In genomic region chr14:78261246-78261645, GRCm38 (mm10) we compare ENCODE assay signal across 27 mouse cellular contexts. TPM values are rescaled to one million over a fixed set of nuclear protein-coding genes. Genes with fewer than 3 reads are reported as not detected.
DNase-seq lines count a peak whose midpoint lies in the region; ATAC-seq and TF ChIP-seq lines count a peak whose summit lies in the region.
"Had no signal": no experiment of that assay in that cellular context is flagged by ENCODE, and none has a peak within 500 bp of the region (broad histone marks: within the 10 kb centered on the region; RNA-seq: fewer than 3 reads in every experiment).

No protein-coding gene starts in this region.

- no peaks in the 10 kb centered on the region for H3K27me3 ChIP-seq in forebrain, embryonic 13.5 days
- no peaks in the 10 kb centered on the region for H3K27me3 ChIP-seq in forebrain, embryonic 10.5 days (ENCODE audit: poor library complexity, severe bottlenecking)
- no peaks in the 10 kb centered on the region for H3K27me3 ChIP-seq in hindbrain, embryonic 15.5 days
- no peaks in the 10 kb centered on the region for H3K27me3 ChIP-seq in hindbrain, embryonic 14.5 days (ENCODE audit: control insufficient read depth, insufficient read depth, low read length)
- H3K27me3 ChIP-seq in forebrain, postnatal 0 days (ENCODE audit: insufficient read depth, low read length), result no peaks in the 10 kb centered on the region
- H3K27me3 ChIP-seq: embryonic facial prominence, embryonic 15.5 days; megakaryocyte, embryonic 14.5 days; neural tube, embryonic 13.5 days; stomach, embryonic 15.5 days had no signal

- H3K9ac ChIP-seq in forebrain, embryonic 13.5 days, result no peak overlapping the region
- no peak overlapping the region for H3K9ac ChIP-seq in hindbrain, embryonic 15.5 days
- H3K9ac ChIP-seq in hindbrain, embryonic 14.5 days, result no peak overlapping the region
- no peak overlapping the region for H3K9ac ChIP-seq in forebrain, postnatal 0 days
- H3K9ac ChIP-seq: embryonic facial prominence, embryonic 15.5 days; neural tube, embryonic 13.5 days; stomach, embryonic 15.5 days had no signal

- no peak overlapping the region for H3K27ac ChIP-seq in forebrain, embryonic 13.5 days
- no peak overlapping the region for H3K27ac ChIP-seq in forebrain, embryonic 10.5 days
- no peak overlapping the region for H3K27ac ChIP-seq in hindbrain, embryonic 15.5 days (replicated peaks)
- H3K27ac ChIP-seq in hindbrain, embryonic 14.5 days, result no peak overlapping the region
- H3K27ac ChIP-seq in forebrain, postnatal 0 days (ENCODE audit: low read depth, low read length), result no peak overlapping the region
- H3K27ac ChIP-seq: embryonic facial prominence, embryonic 15.5 days; hindbrain, embryonic 10.5 days; left cerebral cortex, adult 2 months; neural tube, embryonic 13.5 days; stomach, embryonic 15.5 days had no signal

- DNase-seq in forebrain, embryonic 10.5 days (ENCODE audit: extremely low spot score, low spot score), result no peak
- DNase-seq in hindbrain, embryonic 14.5 days (ENCODE audit: low spot score), result no peak
- DNase-seq in R1 (ENCODE audit: low read depth, low spot score), result peak; percentile 41
- DNase-seq in forebrain, postnatal 0 days, result peak; percentile 32
- no peak for DNase-seq in kidney, postnatal 14 days
- DNase-seq: adrenal gland, postnatal 25 days; cerebellum, adult 18-20 months; cerebellum, postnatal 25 days; kidney, postnatal 4 days; layer of hippocampus, adult 9-11 months; left cerebral cortex, postnatal 4 days; liver; thymus, adult 2 months had no signal

- no peak overlapping the region for H3K4me2 ChIP-seq in forebrain, embryonic 13.5 days
- no peak overlapping the region for H3K4me2 ChIP-seq in hindbrain, embryonic 15.5 days
- no peak overlapping the region for H3K4me2 ChIP-seq in hindbrain, embryonic 14.5 days (replicated peaks)
- H3K4me2 ChIP-seq in forebrain, postnatal 0 days (ENCODE audit: low read depth), result no peak overlapping the region
- H3K4me2 ChIP-seq: embryonic facial prominence, embryonic 15.5 days; neural tube, embryonic 13.5 days; stomach, embryonic 15.5 days had no signal

- peak; percentile 75 for ATAC-seq in forebrain, embryonic 13.5 days
- 0 out of 2 replicates have a peak, but pooled peaks have one; percentile 56 for ATAC-seq in hindbrain, embryonic 15.5 days (ENCODE audit: low FRiP score, low read depth)
- ATAC-seq in hindbrain, embryonic 14.5 days (ENCODE audit: low FRiP score), result no peak
- ATAC-seq in forebrain, postnatal 0 days, result peak; percentile 87
- ATAC-seq in granulocyte monocyte progenitor cell, adult 5-6 weeks (replicated peaks; ENCODE audit: poor library complexity, severe bottlenecking), result no peak
- ATAC-seq: activated CD4-positive, CD25-positive, alpha-beta regulatory T cell, adult 4 months; CD4-positive, CD25-positive, alpha-beta regulatory T cell, adult 4 months; intestine, embryonic 16.5 days; Patski had no signal

- TF ChIP-seq CTCF in forebrain, postnatal 0 days (IDR thresholded peaks at IDR 0.05; ENCODE audit: low read depth), result no peak

- H3K9me3 ChIP-seq in forebrain, embryonic 13.5 days (replicated peaks), result no peaks in the 10 kb centered on the region
- H3K9me3 ChIP-seq in forebrain, embryonic 10.5 days, result no peaks in the 10 kb centered on the region
- no peaks in the 10 kb centered on the region for H3K9me3 ChIP-seq in hindbrain, embryonic 15.5 days
- H3K9me3 ChIP-seq in hindbrain, embryonic 14.5 days (ENCODE audit: control insufficient read depth, low read length), result no peaks in the 10 kb centered on the region
- no peaks in the 10 kb centered on the region for H3K9me3 ChIP-seq in forebrain, postnatal 0 days (ENCODE audit: low read length)
- H3K9me3 ChIP-seq: embryonic facial prominence, embryonic 15.5 days; hindbrain, embryonic 10.5 days; neural tube, embryonic 13.5 days; stomach, embryonic 15.5 days had no signal

- H3K4me1 ChIP-seq in forebrain, embryonic 13.5 days, result no peaks in the 10 kb centered on the region
- no peaks in the 10 kb centered on the region for H3K4me1 ChIP-seq in forebrain, embryonic 10.5 days
- no peaks in the 10 kb centered on the region for H3K4me1 ChIP-seq in hindbrain, embryonic 15.5 days (replicated peaks)
- H3K4me1 ChIP-seq in hindbrain, embryonic 14.5 days (replicated peaks; ENCODE audit: control insufficient read depth, insufficient read depth, low read length), result no peaks in the 10 kb centered on the region
- H3K4me1 ChIP-seq in forebrain, postnatal 0 days (ENCODE audit: insufficient read depth), result peaks cover 4% of the 10 kb centered on the region; the same call in 1 of the 2 replicates
- H3K4me1 ChIP-seq: embryonic facial prominence, embryonic 15.5 days; hindbrain, embryonic 10.5 days; megakaryocyte, embryonic 14.5 days; neural tube, embryonic 13.5 days; stomach, embryonic 15.5 days had no signal

- no peak overlapping the region for H3K4me3 ChIP-seq in forebrain, embryonic 13.5 days
- no peak overlapping the region for H3K4me3 ChIP-seq in forebrain, embryonic 10.5 days
- no peak overlapping the region for H3K4me3 ChIP-seq in hindbrain, embryonic 15.5 days
- H3K4me3 ChIP-seq in hindbrain, embryonic 14.5 days (replicated peaks; ENCODE audit: low read length), result no peak overlapping the region
- no peak overlapping the region for H3K4me3 ChIP-seq in forebrain, postnatal 0 days (ENCODE audit: low read depth, low read length)
- H3K4me3 ChIP-seq: embryonic facial prominence, embryonic 15.5 days; hindbrain, embryonic 10.5 days; left cerebral cortex, adult 2 months; megakaryocyte, embryonic 14.5 days; neural tube, embryonic 13.5 days; stomach, embryonic 15.5 days had no signal

- H3K36me3 ChIP-seq in forebrain, embryonic 13.5 days (ENCODE audit: poor library complexity, severe bottlenecking), result no peaks in the 10 kb centered on the region
- H3K36me3 ChIP-seq in forebrain, embryonic 10.5 days (replicated peaks), result no peaks in the 10 kb centered on the region
- H3K36me3 ChIP-seq in hindbrain, embryonic 15.5 days, result no peaks in the 10 kb centered on the region
- H3K36me3 ChIP-seq in hindbrain, embryonic 14.5 days (replicated peaks; ENCODE audit: control insufficient read depth, insufficient read depth), result no peaks in the 10 kb centered on the region
- H3K36me3 ChIP-seq in forebrain, postnatal 0 days (ENCODE audit: insufficient read depth), result no peaks in the 10 kb centered on the region
- H3K36me3 ChIP-seq: embryonic facial prominence, embryonic 15.5 days; hindbrain, embryonic 10.5 days; neural tube, embryonic 13.5 days; stomach, embryonic 15.5 days had no signal

- WGBS in forebrain, embryonic 13.5 days, result 86% methylated on average over 7 of the region's 7 CpGs
- WGBS in forebrain, embryonic 10.5 days, result 89% methylated on average over 7 of the region's 7 CpGs
- whole genome bisulfite sequencing in hindbrain, embryonic 15.5 days, result 73% methylated on average over 7 of the region's 7 CpGs
- WGBS in hindbrain, embryonic 14.5 days, result 76% methylated on average over 7 of the region's 7 CpGs
- WGBS in forebrain, postnatal 0 days, result 72% methylated on average over 7 of the region's 7 CpGs

RNA-seq across cellular contexts. Expression of gene Tnfsf11, which starts 46.6 kb away (rescaled TPM):
- polyA plus RNA-seq in forebrain, embryonic 13.5 days (2015; fragmentation: Nextera tagmentation; extraction: Ambion mirVana), result 0.23 and 0.38 TPM in 2 replicates
- 0.19 and 0.26 TPM in 2 replicates for polyA plus RNA-seq in forebrain, embryonic 10.5 days (2016; fragmentation: Nextera tagmentation; extraction: Ambion mirVana)
- polyA plus RNA-seq in hindbrain, embryonic 15.5 days (2015; fragmentation: Nextera tagmentation; extraction: Ambion mirVana), result 0.07 and 0.13 TPM in 2 replicates
- 0.09 and 0.20 TPM in 2 replicates for polyA plus RNA-seq in hindbrain, embryonic 14.5 days (2014; fragmentation: Nextera tagmentation; extraction: Ambion mirVana)
- 0.15 and 0.86 TPM in 2 replicates for total RNA-seq in forebrain, postnatal 0 days (2014; rRNA removed)
- polyA plus RNA-seq in forebrain, postnatal 0 days (2015; fragmentation: Nextera tagmentation; extraction: Ambion mirVana), result 0.08 TPM in 2 replicates
- not detected in 2 replicates for total RNA-seq in granulocyte monocyte progenitor cell, adult 5-6 weeks (2014; fragmentation: Nextera tagmentation)
- not detected in 2 replicates for total RNA-seq in granulocyte monocyte progenitor cell, adult 5-6 weeks (2017)
- total RNA-seq: adrenal gland, postnatal 25 days; gastrocnemius, postnatal 4 days; left cerebral cortex, adult 2 months; left cerebral cortex, postnatal 4 days had no signal
- polyA plus RNA-seq: neural tube, embryonic 13.5 days; Patski had no signal

Comparison
In these comparisons a context has a peak if more than half of its experiments do, and no peak if none do; other contexts are left out.
1. ATAC-seq: peak in forebrain, embryonic 13.5 days (single experiment), hindbrain, embryonic 15.5 days (single experiment) and forebrain, postnatal 0 days (single experiment); none in hindbrain, embryonic 14.5 days (single experiment) and granulocyte monocyte progenitor cell, adult 5-6 weeks (single experiment).
2. DNase-seq: peak in R1 (single experiment) and forebrain, postnatal 0 days (single experiment); none in forebrain, embryonic 10.5 days (single experiment), hindbrain, embryonic 14.5 days (single experiment) and kidney, postnatal 14 days (single experiment).